Mouse (Mus musculus): Measurements from ENCODE around the gene Nupl2.

Gene Nupl2

GRCm38 (mm10) chr5:24208505-24208904 is 43.7 kb downstream of the Nupl2 start:
- no peak for DNase-seq (ENCODE audit: low spot score)

- no peak for DNase-seq (ENCODE audit: low spot score)
Measured at GRCm38 (mm10) chr5:24213861-24214546, 49.2 kb downstream of the Nupl2 start.

- no peak for DNase-seq (ENCODE audit: low spot score)
Measured at GRCm38 (mm10) chr5:24214547-24214878, 49.8 kb downstream of the Nupl2 start.

GRCm38 (mm10) chr5:24214900-24215299 is 50.1 kb downstream of the Nupl2 start:
- DNase-seq (ENCODE audit: low spot score): no peak

All from urinary bladder, postnatal 25 days (tissue).